Mouse (Mus musculus) stomach, postnatal 0 days (tissue): ENCODE data around the gene Treml4.

Experiments used
- CTCF ChIP-seq: IDR thresholded peaks from 2 replicates; pipeline ENCODE4 v1.5.1; 2016; ENCODE audit warnings: antibody characterized with exemption, low read depth, mild to moderate bottlenecking, moderate library complexity
- EP300 ChIP-seq: optimal IDR thresholded peaks from 2 replicates; pipeline ENCODE3; 2016; ENCODE audit warnings: antibody characterized with exemption

GRCm38 (mm10) chr17:48278381-48278780, 14.3 kb downstream of the Treml4 start:
- TF ChIP-seq CTCF = no peak
- no peak for TF ChIP-seq EP300
